Mouse (Mus musculus): Measurements from ENCODE around the gene Erbb2.

The Erbb2 gene

DNA sequence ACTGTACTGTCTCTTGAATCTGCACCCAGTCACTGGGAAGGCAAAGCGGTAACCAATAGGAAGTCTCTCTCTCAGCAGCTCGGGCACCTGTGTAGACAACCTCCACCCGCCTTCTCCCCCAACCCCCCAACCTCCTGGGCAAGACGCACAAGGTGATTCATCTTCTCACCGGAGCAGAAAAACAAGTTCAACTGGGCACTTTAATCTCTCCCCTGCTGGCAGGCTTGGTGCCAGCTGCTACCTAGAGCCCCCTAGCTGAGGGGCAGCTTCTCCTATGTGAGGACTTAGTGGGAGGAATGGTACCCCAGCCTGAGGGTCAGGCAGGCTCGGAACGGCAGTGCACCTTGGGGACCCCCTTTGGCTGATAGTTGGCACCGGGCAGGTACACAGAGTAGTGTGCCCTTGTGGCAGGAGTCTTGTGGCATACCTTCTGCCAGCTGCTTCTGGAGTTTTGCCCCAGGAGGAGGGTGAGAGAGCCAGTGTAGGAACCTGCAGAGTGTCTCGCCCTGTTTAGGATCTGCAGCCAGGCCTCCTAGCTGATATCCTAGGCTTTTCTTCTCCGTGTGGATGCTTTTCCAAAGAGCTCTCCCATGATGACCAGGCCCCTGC, 6.8 kb downstream of the Erbb2 start:
- DNase-seq (ENCODE audit: low spot score in 2 of 2), result no peak

DNA sequence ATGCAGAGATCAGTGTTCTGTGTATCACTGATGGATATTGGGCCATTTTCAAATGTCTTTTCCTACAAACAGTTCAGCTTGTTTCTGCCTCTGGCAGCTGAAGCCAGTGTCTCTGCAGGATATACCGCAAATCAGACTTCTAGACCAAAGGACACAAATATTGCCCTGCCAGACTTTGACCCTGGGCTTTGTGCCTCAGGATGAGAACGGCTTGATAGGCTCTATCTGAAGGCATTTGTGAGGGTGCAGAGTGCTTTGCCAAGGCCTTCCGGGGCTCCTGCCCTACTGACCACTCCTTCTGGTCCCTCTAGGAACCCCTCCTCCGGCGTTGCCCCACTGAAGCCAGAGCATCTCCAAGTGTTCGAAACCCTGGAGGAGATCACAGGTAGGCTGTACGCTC, 14.3 kb downstream of the Erbb2 start:
- DNase-seq (ENCODE audit: low spot score in 2 of 2), result no peak

DNA sequence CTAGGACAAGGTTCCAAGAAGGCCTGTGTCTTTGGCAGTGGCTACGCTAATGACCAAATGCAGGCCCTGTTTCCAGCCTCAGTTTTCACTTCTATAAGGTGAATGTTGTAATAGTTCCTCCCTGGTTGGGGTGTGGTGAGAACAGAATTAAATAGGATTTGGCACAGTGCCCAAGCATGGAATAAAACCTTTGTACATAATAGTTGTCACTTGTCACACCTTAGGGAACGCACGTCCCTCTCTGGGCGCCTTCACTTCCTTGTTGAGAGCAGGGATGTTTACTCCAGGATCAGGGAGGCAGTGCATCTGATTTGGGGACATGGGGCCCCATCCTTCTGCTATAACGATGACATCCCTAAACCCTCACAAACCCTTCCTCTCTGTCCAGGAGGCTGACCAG, 16.2 kb downstream of the Erbb2 start:
- no peak for DNase-seq (ENCODE audit: low spot score in 2 of 2)

DNA sequence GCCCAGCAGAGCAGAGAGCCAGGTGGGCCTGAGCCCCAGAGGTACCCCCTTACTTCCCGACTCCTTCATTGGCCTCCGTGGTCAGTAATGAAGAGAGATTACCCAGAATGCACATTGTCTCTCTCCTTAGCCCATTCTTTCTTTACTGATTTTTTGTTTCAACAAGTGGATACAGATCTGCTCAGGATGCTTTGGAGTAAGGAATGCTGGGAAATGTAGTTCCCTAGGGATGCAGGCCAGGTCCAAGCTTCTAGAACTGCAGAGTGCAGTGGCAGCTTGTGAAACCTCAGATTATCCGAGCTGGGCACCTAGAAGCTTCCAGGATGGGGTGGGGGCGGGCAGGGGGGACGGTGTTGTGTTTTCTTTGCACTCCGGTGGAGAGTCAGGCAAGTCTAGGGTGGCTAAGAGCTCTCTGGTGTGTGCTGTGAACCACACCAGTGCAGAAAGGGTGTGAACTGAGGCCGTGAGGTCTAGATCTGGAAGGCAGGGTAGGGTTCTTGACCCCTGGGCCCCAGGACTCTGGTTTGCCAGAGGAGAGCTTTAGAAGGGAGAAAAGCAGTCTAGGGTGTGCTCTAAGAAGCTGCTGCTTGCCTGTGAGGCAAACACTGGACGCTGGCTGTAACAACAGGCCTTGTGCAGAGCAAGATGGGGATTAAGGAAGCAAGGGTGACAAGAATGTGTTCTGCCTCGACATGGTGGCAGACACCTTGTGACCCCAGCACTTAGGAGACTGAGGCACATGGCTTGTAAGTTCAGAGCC, 19.7 kb downstream of the Erbb2 start:
- no peak for DNase-seq (ENCODE audit: low spot score in 2 of 2)

DNA sequence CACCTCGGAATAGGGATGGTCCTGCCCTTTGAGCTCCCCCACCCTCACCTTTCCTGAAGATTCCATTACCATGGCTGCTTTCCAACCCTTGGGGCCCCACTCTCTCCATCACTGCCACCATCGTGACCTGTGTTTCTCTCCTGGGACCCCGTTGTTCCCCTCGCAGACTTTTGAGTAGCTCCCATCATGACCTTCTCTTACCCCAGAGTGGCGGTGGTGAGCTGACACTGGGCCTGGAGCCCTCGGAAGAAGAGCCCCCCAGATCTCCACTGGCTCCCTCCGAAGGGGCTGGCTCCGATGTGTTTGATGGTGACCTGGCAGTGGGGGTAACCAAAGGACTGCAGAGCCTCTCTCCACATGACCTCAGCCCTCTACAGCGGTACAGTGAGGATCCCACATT, 23.5 kb downstream of the Erbb2 start:
- no peak for DNase-seq (ENCODE audit: low spot score in 2 of 2)

DNA sequence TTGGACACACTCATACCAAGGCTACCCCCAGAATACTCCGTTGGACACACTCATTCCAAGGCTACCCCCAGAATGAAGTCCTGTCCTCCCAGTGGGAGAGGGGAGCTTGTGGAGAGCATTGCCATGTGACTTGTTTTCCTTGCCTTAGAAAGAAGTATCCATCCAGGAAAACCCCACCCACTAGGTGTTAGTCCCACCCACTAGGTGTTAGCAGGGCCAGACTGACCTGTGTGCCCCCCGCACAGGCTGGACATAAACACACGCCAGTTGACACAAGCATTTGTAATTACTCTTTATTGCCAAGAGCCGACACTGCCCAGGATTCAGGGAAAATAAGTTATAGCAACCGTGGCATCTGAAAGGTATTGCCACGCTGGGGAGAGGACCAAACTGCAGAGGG, 25.2 kb downstream of the Erbb2 start:
- DNase-seq (ENCODE audit: low spot score in 2 of 2), result no peak

DNA sequence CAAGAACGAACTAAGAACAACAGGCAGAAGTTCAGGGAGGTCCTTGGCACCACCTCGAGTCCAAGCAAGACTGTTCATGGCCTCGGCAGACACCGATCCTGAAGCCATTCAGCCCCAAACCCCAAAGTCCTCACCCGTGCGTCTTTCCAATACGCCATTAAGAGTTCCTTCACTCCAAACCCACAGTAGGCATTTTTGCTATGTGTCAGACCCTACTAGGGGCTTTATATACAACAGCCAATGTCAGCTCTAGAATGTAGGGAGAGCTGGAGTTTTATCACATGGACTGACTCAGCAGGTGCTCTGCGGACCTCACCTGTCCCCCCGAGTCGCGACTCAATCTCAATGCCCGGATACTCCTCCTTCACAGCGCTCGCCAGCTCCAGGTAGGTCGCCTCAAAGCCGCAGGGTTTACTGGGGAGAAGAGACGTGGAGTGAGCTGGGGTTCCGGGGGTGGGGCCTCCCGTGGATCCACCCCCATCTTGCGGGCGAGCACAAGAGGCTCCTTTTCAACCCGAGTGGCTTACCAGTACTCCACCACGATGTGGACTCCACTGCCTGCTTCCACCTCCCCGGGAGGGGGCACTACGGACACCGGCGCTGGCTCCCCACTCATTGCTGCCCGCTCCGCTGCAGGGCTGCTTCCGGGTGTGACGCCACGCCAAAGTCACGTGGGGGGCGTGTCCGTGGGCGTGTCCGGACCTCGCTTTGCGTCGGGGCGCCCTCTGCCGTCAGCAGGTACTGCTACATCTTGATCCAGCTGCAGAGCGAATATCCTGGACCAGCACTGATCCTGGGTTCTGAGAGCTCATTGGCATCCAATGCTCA, 26.3 kb downstream of the Erbb2 start, which contains the start of gene Mien1:
Gene Mien1 (minus strand): TSS at position 661 of the 828 bp plus-strand sequence.
- DNase-seq (ENCODE audit: low spot score in 2 of 2), result peak; percentile 84 to 95

DNA sequence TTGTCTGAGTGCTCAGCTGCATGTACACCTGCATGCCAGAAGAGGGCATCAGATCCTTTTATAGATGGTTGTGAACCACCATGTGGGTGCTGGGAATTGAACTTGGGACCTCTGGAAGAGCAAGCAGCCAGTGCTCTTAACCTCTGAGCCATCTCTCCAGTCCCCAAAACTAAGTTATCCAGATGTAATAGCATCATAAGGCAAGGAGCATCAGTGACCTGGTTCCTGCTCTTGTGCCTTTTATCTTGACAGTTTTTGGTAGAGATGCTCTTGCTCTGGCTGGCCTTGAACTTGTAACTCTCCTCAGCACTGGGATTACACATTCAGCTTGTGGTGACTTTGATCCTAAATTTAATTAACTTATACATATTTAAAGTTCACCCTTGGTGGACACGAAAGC, 31.4 kb downstream of the Erbb2 start:
- DNase-seq (ENCODE audit: low spot score in 2 of 2), result no peak

DNA sequence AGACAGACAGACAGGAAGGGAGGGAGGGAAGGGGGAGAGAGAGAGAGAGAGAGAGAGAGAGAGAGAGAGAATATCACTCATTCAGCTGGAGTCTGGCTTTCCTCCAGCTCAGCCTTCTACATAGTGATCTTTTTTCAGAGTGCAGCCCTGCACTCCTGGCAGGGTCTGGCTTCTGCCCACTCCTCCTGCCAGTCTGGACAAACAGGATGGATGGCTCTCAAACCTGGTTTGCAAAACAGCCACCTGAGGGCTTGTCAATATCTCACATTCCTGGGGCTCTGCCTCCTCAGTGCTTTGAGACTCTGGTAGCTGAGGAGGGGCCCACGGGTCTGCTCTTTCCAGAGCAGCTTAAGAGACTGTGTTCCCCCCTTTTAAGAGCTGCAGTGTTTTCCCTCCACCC, 33.0 kb downstream of the Erbb2 start:
- no peak for DNase-seq (ENCODE audit: low spot score in 2 of 2)

DNA sequence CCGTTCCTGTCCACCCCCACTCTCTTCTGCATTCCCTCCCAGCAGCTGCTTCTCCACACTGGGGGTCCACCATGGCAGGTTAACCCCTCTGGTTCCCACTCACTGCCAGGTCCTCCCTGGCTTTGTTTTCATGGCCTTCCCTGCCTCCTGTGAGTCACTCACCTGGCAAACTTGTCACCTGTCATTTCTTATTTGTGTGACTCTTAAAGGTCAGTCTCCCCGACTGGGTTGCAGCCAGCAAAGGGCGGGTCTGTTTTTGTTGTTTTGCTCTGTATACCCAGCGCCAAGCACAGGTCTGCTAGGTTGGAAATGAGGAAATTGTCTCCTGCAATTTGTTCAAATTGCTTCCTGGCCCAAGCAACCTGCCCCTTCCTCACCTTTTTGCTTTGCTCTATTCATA, 33.4 kb downstream of the Erbb2 start:
- no peak for DNase-seq (ENCODE audit: low spot score in 2 of 2)

DNA sequence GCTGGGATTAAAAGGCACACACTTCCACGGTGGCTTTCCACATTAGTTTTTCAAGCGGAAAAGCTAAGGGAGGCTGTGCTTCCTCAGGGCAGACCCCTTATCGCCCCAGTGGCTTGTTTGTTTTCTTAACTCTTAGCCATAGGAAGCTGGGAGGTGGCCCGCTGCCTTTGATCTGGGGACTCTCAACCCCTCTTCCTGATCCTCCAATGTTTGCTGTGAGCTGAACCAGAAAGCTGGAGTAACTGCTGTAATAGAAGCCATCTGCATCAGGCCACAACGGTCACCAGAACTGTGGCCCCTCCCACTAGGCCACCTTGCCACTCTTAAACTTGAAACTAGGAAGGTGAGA, 33.9 kb downstream of the Erbb2 start, which contains the start of gene Grb7:
Gene Grb7 (plus strand): TSS at position 182 of the 349 bp plus-strand sequence.
- no peak for DNase-seq (ENCODE audit: low spot score in 2 of 2)

DNA sequence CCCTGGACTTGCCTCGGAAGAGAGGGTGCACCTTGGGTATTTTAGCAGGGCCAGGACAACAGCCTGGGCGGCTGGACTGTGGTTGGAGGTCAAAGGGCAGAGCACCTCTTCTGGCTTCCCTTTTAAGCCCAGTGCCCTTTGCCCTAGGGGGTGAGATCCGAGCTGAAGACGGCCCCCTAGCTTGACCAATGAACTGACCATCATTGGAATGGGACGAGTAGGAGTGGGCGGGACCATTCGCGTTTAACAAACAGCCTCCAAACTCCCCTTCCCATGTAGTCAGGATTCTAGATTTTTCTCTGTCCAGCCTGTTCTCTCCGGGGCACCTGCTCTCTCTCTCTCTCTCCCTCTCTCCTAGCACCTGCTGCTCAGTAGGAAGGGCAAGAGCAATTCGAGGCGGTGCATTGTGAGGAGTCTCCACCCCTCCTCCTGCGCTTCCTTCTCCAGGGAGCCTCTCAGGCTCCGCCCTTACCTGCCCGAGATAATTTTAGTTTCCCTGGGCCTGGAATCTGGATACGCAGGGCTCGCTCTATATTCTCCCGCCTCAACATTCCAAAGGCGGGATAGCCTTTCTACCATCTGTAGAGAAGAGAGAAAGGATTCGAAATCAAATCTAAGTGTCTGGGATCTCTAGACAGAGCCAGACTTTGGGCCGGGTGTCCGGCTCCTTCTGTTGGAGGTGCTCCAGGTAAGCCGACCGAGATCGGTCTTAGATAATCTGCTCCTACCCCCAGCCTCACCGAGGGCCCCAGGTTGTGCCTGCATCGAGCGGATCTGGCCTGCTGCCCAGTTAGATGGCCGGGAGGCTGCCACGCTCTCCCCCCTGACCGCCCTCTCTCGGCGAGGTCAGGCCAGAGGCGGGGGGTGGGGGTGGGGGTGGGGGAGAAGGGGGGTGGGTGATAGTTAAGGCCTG, 34.5 kb downstream of the Erbb2 start:
- peak in 1 of 2 experiments; percentile 19 for DNase-seq (ENCODE audit: low spot score in 2 of 2)

DNA sequence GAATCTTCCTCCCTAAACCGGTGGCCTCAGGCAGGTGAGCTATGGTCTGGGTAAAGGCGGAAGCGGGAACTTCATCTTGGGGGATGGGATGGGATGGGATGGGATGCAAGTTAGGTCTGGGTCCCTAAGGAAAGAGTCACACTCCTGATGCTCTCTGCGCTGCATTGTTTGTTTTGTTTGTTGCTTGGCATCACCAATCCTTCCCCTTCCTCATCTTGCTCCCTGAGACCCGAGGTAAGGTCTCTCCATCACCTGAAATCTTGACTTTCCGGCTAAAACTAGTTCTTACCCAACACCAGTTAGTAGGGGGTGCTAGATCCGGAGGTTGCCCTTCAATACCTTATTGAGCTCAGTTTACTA, 35.2 kb downstream of the Erbb2 start:
- no peak for DNase-seq (ENCODE audit: low spot score in 2 of 2)

DNA sequence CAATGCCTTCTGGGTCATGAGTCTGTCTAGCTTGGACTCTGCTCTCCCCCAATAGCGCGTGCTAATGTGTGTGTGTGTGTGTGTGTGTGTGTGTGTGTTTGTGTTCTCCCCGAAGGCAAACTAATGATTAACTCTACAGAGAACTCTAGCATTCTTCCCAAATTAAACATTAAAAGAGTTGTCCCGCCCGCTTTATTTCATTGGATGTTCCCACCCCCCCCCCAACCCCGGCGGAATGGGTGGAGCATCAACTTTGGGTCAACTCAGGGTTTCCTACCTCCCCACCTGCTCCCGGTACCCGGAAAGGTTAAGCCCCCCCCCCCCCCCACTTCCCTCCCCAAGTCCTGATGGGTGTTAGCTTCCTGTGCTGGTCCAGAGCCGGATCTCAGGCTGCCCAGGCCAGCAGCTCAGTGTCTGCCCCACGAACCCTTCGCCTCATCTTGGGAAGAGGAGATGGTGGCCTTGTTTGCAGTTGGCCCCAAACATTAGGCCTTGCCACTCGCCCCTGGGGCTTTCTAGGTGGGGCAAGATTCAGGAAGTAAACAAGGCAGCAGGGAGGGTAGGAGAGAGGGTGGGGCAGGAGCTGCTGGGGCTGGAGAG, 36.0 kb downstream of the Erbb2 start:
- DNase-seq (ENCODE audit: low spot score in 2 of 2), result no peak

DNA sequence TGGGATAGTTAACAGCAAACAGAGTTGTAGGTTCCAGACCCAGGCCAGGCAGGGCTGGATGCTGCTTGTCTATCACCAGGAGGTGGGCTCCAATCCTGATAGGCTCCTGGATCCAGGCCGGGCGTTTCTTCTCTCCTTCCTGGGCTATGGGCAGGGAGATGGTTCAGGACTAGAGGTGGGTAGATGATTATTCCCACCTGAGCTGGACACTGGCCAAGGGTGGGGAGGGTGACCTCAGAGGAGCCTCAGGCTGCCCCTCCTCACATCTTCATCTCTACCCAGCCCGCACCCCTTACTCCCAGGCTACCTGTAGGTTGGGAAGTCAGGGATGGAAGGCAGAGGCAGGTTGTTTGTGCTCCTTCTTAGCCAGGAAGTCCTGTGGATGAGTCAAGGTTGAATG, 37.1 kb downstream of the Erbb2 start:
- DNase-seq (ENCODE audit: low spot score in 2 of 2), result no peak

DNA sequence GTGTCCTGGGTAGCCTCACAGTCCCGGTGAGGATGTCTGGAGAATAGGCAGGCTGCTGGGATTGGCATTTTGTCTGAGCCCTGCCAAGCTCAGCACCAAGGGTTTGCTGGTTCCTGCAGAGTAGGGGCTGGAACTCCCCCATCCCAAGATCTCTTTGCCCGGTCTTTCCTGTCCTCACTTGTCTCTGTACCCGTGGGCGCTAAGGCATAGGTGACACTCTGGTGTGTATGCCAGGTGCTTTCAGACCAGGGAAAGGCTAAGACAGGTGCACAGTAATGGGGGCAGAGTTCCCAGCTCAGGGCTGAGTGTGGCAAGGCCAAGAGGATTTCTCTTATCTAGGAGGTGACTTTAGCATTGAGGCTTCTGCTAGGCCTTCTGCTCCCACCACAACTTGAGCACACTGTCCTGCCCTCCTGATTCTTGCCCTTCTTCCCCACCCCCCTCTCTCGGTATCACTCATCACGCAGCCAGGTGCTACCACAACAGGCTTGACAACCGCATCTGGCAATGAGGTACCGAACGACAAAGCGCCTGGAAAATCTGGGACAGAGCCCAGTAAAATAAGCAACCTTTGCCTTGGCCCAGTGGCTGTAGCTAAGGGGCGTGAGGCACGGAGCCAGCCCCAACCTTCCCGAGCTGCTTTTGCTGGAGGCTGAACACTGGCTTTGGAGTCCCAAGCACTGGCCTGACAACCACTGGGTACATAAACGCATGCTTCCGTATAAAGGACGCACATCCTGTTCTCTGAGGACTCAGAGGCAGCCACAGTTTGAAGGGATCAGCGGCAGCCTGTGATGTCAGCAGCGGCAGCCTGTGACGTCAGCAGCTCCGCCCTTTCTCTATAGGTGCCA, 37.9 kb downstream of the Erbb2 start:
- DNase-seq (ENCODE audit: low spot score in 2 of 2), result no peak

DNA sequence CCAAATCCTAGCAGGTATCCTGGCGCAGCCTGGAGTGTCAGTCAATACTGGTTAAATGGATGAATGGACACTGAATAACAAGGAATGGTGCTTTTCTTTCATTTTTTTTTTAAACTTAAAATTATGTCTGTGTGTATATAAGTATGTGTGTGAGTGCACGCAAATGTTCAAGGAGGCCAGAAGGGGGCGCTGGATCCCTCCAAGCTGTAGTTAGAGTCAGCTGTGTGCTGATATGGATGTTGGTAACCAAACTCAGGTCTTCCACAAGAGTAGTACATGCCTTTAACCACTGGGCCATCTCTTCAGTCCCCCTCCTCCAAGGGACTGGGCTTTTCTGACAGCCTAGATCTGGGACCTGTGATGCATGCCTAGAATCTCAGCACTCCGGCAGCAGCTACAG, 43.2 kb downstream of the Erbb2 start:
- DNase-seq (ENCODE audit: low spot score in 2 of 2), result no peak

DNA sequence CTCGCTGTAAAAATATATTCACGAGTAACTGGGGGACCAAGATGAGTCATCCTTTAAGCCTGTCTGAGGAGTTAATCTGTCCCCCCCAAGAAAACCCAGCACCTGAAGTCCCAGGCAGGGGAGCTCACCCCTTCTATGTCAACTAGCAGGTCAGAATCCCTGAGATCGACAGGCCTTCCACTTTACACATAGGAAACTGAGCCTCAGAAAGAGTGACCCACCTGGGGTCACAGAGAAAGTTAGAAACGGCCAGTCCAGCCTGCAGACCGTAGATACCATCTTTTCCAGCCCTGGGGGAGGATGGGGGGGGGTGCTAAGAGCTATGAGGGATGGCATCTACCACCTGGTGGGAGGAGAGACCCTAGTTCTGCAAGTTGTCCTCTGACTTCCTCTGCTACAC, 44.3 kb downstream of the Erbb2 start:
- DNase-seq (ENCODE audit: low spot score in 2 of 2), result no peak

DNA sequence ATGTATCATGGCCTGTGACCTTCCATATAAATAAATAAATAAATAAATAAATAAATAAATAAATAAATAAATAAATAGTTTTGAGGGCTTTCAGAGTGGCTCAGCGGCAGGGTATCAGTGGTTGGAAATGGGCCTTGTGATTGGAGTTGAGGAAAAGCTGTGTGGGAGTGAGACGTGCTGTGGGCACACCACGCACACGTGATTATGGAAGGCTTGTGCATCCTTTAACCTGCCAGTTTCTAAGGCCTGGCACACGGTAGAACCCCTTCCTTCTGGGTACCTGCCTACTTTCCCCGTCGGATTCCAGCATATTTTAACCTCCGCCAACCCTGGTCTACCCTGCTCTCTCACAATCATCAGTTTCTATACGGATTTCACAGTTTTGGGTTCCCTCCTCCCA, 44.7 kb downstream of the Erbb2 start:
- DNase-seq (ENCODE audit: low spot score in 2 of 2), result no peak

DNA sequence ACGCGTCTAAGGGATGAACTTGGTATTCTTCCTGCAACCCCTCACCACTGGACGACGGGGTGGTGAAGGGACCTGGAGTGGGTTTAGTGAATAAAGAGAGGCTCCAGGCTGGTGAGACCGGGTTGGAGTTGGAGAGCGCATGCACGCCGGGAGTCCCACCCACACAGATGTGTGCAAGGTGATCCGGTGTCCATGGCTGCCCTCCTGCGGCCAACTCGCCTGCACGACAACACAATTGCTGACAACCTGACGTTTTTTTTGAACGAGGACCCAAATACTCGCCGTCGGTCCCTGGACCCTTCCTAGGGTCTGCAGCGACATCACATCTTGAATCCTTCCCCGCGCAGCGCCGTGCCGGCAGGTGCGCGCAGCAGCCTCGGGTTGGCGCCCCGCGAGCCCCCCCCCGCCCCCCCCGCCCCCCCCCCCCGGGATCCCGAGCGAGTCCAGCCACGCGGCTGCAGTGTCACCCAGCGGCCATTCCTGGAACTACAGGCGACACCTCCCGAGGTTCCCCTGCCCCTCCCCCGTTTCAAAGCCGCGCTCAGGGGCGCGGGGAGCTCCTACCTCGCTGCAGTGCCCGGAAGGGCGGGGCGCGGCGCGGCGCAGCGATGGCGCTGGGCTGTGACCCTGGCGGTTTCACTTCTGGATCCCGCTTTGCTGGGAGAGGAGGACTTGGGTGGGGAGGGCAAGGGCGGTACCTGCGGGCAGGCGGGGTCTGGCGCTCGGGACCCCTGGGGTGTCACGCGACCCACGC, 45.3 kb downstream of the Erbb2 start:
- DNase-seq (ENCODE audit: low spot score in 2 of 2), result peak in 1 of 2 experiments; percentile 75
